Mouse (Mus musculus) left cerebral cortex, postnatal 25 days (tissue): ENCODE results near the gene Ephx3. TPM values are rescaled to one million over a fixed set of nuclear protein-coding genes. Genes with fewer than 3 reads are reported as not detected.

Experiments used
- DNase-seq, 2 experiments: peaks; one replicate each; pipeline ENCODE4 v3.0.0; 2022; ENCODE audit warnings: low spot score in 2 of 2, mixed read lengths in 1 of 2
- intact Hi-C: fragments of 180-260 bp; cut with DNase I; formaldehyde crosslinking; loops from one replicate; pipeline ENCODE4 v1.15.1; 2025
- total RNA-seq, 2 experiments: library from RNA; stranded (reverse); gene quantifications; 2 replicates each; pipeline ENCODE4 v1.2.3; 2021

Ephx3 gene
- total RNA-seq, 2 experiments from 2014 or later, result 0.39 to 0.48 TPM

DNA sequence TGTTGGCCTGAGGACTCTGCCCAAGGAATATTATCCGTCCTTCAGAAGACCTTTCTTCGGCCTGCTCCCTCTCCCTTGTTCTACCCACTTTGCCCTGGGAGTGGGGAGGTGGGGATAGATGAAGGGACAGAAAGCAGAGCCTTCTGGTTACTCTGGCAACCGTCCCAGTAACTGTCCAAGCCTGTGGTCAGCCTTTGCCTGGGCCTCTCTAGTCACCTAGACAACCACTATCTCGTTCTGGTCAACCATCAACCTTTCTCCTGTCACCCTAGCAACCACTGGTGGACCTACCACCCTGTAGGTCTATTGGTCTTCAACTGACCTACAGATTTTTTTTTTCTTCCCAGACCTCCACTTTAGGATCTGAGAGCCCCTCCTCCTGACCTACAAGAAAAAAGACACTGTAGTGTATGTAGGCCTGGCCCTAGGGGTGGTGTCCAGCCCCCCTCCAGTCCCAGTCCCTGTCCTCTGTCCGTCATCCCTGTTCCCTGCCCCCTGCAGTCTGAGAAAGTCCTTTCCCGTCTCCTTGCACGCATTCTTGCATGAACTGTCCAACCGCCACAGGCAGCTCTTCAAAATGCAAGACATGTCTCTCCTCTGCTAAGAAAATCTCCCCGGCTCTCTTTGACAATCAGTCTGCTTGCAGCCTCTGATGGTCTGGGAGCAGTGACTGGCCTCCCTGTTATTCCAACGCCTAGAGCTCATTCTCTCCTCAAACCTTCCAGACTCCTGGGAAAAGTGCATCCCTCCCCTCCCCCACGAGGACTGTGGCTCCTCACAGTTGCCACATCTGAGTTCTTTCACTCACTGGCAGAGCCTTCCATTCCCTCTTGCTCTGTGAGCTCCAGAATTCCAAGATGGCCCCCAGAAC is 9.5 kb downstream of the Ephx3 start:
- DNase-seq, result no peak
- intact Hi-C loops, result no loop called here

DNA sequence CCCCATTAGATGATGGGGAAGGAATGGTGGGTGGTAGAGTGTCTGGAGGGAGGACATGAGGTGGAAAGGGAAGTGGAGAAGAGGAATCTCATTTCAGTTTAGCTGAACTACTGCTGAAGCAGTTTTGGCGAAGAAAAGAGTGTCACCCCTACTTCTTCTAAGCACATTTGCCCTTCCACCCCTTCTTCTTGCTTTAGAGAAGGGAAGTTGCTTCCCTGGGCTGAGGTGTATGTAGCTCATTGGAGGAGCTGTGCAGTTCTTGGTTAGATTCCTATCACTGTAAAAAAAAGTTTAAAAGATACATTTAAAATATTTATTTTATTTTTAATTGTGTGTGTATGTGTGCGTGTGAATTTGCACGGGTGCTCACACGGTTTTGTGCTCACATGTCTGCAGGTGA is 12.4 kb downstream of the Ephx3 start:
- intact Hi-C loops, result no loop called here

DNA sequence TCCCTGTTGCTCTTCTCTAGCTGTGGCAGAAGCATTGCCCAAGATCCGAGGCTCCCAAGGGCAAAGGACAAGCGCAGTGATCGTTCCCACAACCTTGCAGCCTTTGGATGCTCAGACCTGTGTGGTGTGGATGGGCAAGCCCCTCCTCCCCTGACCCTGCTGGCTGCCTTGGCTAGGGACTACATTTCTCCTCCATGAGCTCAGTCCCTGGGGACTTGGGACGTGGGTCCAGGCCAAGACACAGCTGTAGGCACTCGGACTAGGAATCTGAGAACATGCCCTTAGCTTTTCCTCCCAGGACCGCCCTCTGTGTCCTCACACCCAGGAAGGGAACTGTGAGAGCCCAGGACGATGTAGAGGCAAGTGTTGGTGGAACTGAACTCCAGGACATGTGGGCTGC is 16.2 kb downstream of the Ephx3 start:
- intact Hi-C loops, result no loop called here
- DNase-seq, result no peak

More for the DNA sequence above, 12.4 kb downstream of the Ephx3 start:
- no peak for DNase-seq

DNA sequence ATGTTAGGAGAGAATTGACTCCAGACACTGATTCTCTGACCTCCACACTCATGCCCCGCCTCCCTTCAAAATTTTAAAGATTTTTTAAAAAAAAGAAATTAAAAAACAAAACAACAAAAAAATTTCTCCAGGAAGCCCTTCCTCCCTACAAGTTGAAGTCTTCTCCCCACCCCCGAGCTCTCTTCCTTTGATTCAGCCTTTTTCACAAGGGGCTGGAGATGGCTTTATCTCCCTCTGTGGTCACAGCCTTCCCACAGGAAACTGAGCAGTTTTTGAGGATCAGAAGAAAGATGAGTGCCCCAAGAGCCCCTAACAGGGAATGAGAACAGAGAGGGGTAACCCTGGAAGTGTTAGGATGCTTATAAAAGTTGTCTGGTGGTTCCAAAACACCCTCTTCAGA is 16.9 kb downstream of the Ephx3 start:
- intact Hi-C loops, result no loop called here
- no peak for DNase-seq

DNA sequence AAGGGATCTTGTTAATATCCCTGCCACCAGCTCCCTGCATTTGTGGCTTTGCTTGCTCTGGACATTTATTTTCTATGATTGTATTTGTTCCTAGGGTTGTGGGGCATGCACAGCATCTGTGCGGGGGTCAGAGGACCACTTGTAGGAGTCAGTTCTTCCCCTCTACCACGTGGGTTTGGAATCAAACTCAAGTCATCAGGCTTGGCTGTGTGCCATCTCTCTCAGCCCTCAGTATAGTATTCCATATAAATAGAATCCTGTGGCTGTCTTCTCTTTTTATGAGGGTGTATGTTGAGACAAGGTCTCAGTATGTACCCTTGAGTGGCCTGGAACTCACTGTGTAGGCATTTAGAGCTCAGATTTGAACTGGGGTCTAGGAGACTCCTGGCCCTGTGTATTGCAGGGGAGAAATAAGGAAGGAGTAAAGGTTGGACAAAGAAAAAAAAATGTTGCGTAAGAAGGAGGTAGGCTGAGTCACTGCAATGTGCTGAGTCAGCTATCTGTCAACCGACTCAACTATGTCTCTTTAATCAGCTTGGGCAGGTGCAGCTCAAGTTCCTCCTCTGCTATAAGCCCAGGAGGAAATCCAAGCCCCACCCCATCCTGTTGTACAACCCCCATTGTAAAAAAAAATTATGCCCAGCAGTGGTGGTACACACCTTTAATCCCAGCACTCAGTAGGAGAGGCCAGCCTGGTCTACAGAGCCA is 19.7 kb downstream of the Ephx3 start:
- intact Hi-C loops, result no loop called here
- no peak for DNase-seq

DNA sequence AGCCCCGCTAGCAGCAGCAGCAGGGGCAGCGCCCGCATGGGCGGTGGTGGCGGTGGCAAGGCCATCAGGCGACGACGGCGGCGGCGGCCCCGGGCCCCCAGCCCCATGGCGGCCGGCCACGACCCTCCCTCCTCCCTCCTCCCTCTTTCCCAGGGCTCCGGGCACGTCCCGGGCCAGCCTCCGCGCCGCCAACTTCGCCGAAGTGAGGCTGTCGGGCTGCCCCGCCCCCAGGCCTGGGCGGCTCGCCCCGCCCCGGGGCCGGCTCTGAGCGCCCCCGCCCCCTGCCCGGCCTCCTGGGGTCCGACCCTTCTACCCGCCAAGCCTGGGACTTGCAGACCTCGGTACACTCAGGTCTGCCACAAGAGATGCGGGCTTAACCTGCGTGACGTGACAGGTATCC is 22.7 kb downstream of the Ephx3 start, which contains the start of gene Notch3:
TSS of gene Notch3 (minus strand) at position 166 of the 400 bp plus-strand sequence.
- intact Hi-C loops, result no loop called here

DNA sequence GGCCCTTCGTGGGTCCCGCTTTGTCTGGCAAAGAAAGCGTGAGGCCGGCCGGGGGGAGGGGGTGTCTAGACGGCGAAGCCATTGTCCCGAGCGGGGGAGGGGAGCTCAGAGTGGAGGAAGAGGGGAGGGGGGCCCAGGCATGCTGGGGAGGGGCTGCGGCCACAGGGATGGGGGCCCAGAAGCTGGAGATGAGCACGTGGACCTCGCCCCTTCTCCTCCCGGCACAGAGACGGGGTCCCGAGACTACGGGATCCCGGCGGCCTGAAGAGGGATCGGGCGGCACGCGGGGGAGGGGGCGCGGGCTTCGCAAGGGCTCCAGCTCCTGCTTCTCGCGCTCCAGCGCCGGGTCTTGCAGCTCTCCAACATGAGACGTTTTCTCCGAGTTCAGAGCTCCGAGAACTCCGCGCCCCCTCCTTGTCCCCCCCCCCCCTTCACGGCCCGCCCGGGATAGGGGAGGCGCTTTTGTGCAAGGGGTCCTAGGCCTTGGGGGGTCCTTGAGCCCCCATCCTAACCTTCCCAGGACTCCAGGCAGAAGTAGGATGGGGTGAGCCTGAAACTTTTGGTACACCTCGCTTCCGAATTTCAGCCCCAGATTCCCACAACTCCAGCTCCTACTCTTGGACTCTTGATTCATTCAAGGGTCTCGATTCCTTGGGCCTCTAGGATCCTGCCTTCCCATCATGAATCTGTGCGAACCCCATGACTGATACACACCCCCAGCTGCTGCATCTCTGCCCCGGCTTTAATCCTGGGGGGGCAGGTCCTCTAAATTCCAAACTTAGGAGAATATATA is 23.4 kb downstream of the Ephx3 start:
- DNase-seq, result no peak
- intact Hi-C loops, result no loop called here

More for the DNA sequence above, 22.7 kb downstream of the Ephx3 start, which contains the start of gene Notch3:
- DNase-seq, result no peak

DNA sequence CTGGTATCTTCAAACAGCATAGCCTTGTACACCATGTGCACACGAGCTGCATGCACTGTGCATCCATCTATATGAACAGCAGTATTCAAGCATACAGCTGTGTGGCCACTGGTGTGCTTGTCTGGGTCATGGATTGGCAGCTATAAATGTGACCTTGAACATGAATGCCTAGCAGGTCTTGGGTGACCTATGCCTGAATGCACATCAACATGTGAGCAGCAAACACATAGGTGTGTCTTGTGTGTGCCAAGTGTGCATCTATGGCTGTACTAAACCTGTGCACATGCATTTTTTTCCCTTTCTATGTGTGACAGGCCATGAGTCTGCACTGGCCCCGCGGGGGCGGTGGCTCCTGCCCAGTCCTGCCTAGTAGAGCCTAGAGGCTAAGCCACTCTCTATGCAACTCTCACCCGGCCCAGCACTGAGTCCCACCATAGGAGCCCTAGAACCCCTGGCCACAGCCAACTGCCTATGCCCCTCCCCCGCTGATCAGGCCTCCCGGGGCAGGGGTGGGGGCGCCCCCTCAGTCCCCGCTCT is 24.0 kb downstream of the Ephx3 start:
- DNase-seq, result no peak
- intact Hi-C loops, result no loop called here

DNA sequence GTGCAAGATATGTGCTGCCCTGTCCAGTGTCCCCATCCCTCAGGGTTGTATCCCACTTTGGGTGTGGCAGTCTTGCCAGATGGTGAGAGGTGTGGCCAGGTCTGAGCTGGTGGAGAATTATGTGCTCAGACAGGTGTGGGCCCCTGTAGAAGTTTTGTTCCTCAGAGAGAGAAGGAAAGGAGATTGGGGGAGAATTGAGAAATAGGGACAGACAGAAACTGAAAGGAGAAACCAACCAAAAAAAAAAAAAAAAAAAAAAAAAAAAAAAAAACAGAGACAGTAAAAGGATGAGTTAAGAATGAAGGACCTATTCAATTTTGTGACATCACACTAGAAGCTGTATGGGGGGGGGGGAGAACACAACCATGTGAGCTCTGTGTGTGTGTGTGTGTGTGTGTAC is 24.6 kb downstream of the Ephx3 start:
- intact Hi-C loops, result loop anchor here (5.0 kb wide), 1 partner anchor 43 kb away; no protein-coding TSS in a partner anchor
- no peak for DNase-seq

DNA sequence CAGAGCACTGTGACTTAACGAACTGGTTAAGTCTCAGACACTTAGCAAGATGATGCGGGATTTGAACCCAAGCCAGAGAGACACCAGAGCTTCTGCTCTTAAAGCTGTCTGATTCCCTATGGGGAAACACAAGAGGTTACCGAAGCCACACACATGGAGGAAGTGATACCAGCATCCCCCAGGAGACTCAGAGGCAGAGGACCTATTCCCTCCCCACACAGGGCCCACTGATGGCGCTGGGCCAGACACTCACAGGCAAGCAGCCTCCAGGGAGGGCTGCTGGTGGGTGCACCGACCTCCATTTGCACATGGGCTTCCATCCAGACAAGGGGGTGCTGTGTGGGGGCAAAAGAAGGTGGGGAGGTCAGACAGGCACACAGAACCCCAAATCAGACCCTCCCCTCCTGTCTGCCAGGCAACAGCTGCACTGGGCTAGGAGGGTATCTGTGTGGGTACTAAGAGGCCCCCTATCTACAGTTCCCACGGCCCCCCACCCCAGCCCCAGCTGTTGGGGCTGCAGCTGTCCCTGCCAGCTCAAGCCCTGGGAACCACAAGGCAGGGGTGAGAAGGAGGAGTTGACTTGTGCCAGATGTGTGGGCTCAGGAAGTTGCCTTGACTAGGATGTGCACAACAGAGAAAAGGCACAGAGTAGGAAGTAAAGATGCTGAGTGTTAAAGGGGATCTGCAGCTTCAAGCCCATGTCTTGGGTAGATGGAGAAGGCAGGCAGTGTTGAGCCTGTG is 25.3 kb downstream of the Ephx3 start:
- intact Hi-C loops, result loop anchor here (5.0 kb wide), 1 partner anchor 43 kb away; no protein-coding TSS in a partner anchor
- DNase-seq, result no peak

DNA sequence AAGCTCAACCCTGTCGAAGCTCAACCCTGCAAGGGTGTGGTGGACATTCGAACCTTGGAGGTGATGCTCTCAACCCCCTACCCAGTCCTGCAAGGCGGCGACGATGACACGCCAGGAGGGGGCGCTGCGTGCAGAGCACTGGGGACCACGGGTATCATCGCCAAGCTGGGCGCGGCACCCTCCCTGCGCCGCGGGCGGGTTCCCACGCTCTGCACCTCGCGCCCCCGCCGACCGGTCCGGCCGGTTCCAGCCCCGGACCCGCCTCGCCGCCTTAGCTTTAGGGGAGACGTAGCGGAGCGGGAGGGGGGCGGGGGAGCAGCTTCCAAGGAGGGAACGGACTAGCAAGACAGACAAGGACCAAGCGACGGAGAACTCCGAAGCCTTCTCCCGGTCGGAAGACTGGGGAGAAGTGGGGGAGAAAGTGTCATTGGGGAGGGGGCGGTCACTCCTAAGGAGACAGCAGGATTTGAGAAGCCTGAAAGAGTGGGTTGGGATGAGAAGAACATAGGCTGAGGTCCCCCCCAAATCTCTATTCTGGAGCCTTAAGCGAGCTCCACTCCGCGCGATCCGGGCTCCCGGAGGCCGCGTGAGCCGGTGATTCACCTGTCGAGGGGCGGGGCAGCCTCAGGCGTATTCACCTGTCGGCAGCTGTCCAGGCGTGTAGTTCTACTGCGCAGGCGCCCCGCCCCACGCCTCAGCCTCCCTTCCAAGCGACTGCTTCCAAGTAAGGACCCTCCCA is 27.1 kb downstream of the Ephx3 start:
- intact Hi-C loops, result loop anchor here (5.0 kb wide), 1 partner anchor 45 kb away; no protein-coding TSS in a partner anchor
- peak; percentile 41 to 46 for DNase-seq

DNA sequence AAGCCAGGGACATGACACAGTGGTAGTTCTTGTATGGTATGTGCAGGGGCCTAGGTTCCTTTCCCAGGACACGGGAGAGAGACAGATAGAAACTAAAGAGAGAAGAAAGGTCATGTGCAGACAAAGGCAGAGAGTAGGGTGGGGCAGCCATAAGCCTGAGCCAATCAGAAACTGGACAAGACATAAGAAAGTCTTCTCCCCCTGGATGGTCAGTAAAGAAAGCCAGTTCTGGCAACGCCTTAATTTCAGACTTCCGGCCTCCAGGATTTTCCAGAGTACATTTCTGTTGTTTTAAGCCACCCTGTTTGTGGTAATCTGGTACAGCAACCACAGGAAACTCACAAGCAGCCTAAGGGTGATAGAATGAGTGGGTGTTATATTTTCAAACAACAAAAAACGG is 28.5 kb downstream of the Ephx3 start:
- intact Hi-C loops, result loop anchor here (5.0 kb wide), 1 partner anchor 46 kb away; no protein-coding TSS in a partner anchor

DNA sequence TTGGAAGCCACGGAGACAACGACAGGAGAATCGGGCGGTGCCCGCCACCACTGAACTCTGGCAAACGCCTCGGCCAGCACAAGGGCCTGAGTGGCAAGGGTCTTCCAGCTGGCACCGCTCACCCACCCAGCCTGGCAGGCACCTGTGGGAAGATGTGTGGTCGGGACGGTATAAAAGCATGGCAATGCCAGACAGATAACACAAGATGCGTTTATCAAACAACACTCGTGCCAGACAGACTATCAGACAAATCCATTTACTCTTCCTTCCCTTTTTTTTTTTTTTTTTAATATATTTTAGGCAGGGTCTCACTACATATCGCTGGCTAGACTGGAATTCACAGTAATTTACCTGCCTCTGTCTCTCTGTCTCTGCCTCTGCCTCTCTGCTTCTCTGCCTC is 30.5 kb downstream of the Ephx3 start:
- DNase-seq, result no peak
- intact Hi-C loops, result no loop called here

More for the DNA sequence above, 28.5 kb downstream of the Ephx3 start:
- DNase-seq, result no peak

DNA sequence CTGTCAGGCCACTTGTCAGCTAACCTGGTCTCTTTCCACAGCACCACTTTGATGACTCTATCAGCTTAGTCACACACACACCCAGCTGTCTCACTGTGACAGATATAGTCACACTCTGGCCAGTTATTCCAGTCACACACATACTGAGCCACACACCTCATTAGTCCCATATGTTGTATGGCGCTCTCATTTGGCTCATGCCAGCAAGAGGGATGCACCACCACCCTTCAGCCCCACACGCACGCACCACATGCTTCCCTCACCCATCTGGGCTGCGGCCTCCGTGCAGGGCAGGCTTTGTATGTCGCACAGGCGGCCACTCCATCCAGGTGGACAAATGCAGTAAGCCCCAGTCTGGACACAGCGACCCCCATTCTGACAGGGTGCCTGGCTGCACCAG is 42.6 kb downstream of the Ephx3 start:
- intact Hi-C loops, result loop anchor here (10.0 kb wide), 1 partner anchor 138 kb away; the partner anchor contains the start of gene Brd4
- peak in 1 of 2 experiments; percentile 72 for DNase-seq

DNA sequence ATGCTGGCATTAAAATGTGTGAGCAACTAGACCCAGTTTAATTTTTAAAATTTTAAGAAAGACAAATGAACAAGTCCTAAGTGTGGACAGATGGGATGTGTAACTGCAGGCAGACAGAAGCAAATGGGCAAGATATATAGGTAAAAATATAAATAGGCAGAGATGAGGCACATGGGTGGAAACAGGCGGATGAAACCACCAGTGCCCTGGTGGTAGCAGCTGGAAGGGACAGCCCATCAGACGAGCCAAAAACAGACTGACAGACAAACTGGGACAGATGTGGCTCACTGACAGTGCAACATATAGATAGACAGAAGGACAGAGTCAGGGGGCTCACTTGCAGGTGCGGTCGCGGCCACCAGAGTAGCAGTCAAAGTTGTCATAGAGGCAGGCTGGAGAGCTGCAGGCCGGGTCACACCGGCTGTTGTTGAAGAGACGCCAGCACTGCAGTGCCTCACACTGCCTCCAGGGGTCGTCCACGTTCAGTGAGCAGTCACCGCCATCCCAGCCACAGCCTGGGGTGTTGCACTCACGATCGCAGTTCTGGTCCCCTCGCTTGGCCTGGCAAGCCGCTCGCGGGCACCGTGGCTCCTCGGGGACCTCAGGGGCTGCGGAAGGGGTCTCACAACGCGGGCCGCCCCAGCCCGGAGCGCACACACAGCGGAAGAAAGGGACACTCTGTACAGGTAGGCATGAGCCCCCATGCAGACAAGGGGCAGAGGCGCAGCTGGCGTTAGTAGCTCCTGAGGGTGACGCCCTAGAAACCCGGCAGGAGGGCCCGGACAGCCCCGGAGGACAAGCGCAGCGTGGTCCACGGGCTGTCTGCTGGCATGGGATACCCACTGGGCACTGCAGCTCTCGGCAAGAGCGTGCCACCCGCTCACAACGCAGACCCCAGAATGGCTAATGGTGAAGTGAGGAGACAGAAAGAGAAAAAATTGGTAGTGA is 46.2 kb downstream of the Ephx3 start:
- DNase-seq, result peak; percentile 76 to 79
- intact Hi-C loops, result loop anchor here (10.0 kb wide), 1 partner anchor 142 kb away; the partner anchor contains the start of gene Brd4

DNA sequence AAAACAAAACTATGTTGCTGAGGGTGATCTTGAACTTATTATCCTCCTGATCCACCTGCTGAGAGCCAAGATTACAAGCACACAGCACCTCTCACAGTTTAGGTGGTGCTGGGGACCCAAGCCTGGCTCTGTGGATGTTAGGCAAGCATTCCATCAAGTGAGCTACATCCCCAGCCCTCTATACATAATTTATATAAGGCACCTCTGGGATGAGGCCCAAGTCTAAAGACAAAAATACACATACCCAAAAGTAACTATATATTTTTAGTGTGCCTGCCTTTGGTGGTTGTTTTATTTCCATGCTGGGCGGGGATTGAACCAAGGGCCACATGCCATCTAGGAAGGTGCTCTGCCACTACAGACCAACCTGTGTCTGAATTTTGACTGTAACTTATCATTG is 47.1 kb downstream of the Ephx3 start:
- intact Hi-C loops, result loop anchor here (10.0 kb wide), 1 partner anchor 143 kb away; the partner anchor contains the start of gene Brd4
- peak in 1 of 2 experiments; percentile 81 for DNase-seq
